Mouse (Mus musculus) gonadal fat pad, adult 2 months (tissue): ENCODE results near the gene Ctbs. TPM values are rescaled to one million over a fixed set of nuclear protein-coding genes. Genes with fewer than 3 reads are reported as not detected.
"Not testable (repeated sequence)": the region's sequence is repeated elsewhere in the genome, so short reads cannot be mapped to it uniquely, and the experiment has no call there.

Experiments
- DNase-seq: peaks from one replicate; pipeline ENCODE4 v3.0.0-alpha.2; 2012; ENCODE audit warnings: low read depth
- polyA plus RNA-seq: library from polyadenylated mRNA; depleted of rRNA; stranded (reverse); fragments of >200 nt; gene quantifications from 2 replicates; pipeline ENCODE4 v1.2.3, GENCODE M21; 2012; rRNA removed

The Ctbs gene
- 7.3 and 8.5 TPM in 2 replicates for polyA plus RNA-seq

DNA sequence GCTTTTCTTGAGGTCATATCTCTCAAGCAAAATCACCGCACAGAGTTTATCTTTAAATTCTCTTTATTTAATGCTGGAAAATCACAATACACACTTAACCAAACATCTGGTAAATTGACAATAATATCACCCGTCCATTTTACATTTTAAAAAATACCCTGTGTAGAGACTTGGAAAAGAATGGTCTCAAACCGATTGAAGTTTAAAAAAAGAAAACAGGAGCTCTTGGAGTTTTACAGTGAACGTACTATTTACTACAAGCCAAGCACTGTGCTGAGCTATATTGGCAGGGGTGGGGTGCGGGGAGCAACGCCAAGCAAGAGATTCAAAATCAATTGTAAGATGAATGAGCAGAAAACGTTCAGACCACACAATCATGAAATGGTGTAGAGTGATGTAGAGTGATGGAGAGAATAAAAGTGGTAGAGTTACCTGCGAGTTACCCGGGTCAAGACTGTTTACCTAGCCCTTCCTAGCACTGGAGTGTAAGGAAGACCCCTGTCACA lies at the start of gene Ctbs:
Gene Ctbs (plus strand): TSS at position 51 of the 506 bp plus-strand sequence.
- DNase-seq: no peak

DNA sequence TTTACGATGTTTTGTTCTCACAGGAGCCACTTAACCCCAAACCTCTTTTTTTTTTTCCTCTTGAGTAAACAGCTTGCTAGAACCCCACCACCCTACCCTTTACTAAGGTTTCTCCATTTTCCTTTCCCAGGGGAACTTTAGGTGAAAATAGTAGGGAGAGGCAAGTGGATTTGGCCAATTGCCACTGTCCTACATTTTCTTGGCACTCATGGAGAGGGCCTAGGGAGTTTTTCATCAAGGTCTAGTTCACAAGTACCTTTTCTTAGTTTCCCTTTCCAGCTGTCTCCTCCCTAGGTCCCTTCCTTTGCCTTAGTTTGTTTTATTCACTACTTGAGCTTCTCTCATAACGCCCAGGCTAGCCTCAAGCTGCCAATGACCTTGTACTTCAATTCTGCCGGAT lies 45.8 kb upstream of the Ctbs start:
- no peak for DNase-seq

DNA sequence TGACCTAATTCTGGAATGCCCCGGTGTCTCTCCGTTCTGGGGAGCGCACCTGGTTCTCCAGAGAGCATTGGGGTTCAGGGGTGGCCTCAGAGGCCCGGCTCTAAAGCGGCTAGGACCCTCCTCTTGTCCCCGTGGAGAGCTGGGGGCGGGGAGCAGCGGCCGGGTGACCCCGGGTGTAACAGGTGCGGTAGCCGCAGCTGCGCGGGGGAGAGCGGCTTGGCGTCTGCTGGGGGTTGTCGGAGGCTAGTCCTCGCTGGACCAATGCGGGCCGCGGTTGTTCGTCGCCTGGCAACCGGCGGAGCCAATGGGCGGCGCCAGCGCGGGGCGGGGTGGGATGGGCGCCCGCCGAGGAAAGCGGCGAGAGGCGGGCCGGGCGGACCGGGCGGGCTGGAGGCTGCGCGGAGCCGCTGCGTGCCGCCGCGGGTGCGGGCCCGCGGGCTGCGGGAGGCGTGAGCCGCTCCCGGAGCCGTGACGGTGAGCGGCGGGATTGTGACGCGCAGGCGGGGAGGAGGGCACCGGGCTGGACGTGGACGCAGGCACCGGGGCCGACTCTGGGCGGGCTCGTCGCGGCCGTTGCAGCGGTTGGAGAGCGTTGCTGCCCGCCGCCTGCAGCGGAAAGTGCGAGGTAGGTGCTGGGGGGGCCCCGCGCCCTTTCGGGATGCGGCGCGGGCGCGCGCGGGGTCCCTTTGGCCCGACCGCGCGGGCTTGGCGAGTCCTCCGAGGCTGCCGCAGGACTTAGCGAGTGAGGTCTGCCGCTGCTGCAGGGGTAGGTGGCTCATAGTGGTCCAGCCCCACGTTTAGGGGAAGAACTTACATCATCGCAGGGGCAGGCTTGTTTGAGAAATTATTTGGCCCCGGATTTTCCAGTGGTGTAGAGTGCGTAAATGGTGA lies 45.0 kb upstream of the Ctbs start, which contains the start of gene Ssx2ip:
Gene Ssx2ip (plus strand): TSS at position 332 of the 891 bp plus-strand sequence.
- DNase-seq: no peak

GRCm38 (mm10) chr3:146405213-146406006 lies 44.2 kb upstream of the Ctbs start:
- DNase-seq: no peak

DNA sequence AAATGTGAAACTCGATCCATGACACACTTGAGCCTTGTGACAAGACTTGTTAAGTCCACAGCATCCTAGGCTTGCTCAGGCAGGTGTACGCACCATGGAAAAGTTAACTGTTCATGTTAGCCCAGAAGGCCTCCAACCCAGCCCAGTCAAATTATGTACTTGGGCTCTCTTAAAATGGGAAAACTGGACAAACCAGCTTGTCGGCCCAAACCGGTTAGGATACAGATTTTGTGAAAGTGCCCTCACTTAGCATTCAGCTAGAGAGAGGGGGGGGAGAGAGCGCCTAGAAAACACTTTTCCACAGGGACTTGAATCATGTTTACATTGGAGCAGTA lies 43.6 kb upstream of the Ctbs start:
- DNase-seq: peak; percentile 74

DNA sequence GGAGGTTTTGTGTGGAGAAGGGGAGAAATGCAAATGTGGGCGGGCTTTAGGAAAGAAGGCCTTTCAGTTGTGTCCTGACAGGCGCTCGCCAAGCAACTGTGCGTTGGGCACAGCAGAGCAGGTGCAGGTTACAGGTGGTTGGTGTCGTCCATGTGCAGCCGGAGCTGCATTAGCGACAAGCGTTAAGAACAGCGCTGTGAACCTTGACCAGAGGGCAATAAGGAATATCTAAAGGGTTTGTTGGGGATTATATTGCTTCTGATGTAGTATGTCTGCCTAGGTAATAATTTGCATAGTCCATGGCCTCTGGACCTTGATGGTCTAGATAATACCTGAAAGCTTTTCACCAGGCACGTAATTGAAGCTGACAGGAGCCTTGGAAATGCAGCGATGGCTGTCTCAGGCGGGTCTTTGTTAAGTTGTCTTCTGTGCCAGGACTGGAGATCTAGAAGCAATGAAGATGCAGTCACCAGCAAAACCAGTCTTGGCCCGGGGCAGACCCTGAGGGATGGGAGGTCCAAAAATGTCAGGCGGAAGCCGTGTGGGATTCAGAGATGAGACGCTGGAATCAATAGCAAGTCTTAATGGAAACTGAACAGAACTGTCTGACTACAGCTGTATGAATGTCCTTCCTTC lies 42.4 kb upstream of the Ctbs start:
- DNase-seq: no peak

DNA sequence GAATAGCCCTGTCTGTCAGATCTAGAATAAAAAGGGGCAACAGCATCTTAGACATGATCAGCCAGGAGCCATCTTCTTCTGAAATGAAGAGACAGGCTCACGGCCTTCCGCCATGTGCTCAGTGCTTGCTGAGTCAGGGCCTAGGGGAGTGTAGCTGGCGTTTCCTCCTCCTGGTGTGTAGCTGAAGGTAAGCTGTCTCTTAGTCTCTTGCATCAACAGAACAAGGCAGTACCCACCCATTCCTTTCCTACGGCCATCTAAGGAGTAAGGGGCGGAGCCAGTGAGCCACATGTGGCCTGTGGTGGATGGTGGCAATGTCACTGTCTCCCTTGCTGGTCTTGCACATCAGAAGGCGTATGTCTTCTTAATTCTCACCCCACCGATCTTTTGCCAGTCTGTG lies 39.5 kb upstream of the Ctbs start:
- no peak for DNase-seq

- DNase-seq: no peak
These were observed 37.6 kb upstream of the Ctbs start for GRCm38 (mm10) chr3:146412008-146412407.

DNA sequence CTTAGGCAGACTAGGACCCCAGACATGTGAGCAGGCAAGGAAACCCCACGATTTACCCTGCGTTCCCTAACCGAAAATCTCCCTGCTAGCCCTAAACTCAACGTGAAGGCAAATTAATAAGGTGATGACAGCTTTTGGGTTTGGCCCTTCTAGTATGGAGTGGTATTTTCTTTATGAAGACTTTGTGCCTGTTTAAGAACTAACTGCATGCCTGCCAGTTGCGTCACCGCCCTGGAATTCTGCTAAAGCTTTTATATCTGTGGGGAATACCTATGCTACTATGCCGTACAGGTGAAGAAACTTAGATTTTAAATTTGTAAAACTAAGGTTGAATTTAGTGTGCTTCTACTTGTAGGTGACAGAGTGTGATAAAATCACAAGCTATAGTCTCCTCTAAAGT lies 37.1 kb upstream of the Ctbs start:
- no peak for DNase-seq

GRCm38 (mm10) chr3:146413016-146413415 lies 36.6 kb upstream of the Ctbs start:
- no peak for DNase-seq

GRCm38 (mm10) chr3:146413992-146414391 lies 35.6 kb upstream of the Ctbs start:
- no peak for DNase-seq

GRCm38 (mm10) chr3:146414555-146414954 lies 35.0 kb upstream of the Ctbs start:
- DNase-seq: no peak

DNA sequence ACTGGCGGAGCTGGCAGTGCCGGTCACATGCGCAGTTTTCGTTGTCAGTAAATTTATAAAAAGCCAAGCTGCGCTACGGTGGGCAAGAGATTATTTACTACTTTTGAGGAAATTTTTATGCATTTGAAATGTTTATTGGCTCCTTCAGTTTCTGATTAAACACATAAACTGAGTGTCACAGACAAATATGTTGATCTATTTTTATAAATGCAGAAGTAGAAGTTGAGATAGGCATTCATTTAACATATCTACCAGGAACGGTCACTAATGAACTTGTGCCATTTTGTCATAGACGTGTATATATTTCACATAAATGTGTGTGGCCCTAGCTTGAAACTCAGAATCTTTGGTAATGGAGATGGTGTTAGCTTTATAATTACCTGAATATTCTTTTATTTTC lies 31.7 kb upstream of the Ctbs start:
- DNase-seq: no peak

DNA sequence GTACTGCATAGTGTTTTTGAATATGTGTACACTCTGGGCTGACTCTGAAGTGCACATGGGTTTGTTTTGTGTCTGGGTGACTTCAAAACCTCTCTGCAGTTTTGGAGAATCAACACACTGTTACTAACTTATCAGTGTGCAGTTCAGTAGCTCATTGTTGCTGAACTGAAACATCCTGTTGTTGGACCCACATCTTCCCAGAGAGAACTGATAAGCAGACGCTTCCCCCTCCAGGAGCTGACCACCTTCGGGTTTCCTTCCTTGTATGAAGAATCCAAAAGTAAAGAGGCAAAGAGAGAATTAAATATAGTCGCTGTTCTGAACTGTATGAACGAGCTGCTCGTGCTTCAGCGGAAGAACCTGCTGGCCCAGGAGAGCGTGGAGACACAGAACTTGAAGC lies 30.7 kb upstream of the Ctbs start:
- no peak for DNase-seq

DNA sequence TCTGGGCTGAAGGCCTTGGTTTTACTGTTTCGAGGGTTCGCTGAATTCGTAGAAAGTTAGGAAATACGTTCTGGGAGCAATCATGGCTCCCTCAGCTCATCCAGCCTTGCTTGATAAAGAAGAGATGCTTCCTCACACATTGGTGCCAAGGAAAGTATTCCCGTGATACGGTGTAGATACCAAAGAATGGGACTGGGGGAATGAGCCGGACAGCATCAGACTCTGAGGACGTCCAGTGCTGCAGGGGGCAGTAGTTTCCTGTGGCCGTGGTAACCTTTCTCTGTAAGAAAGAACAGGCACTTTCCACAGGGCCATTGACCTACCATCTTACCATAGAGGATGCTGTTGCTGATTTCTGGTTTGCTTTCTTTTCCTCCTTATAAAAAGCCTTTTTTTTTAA lies 30.1 kb upstream of the Ctbs start:
- DNase-seq: no peak

- no peak for DNase-seq
These were observed 29.5 kb upstream of the Ctbs start for GRCm38 (mm10) chr3:146419992-146420537.

DNA sequence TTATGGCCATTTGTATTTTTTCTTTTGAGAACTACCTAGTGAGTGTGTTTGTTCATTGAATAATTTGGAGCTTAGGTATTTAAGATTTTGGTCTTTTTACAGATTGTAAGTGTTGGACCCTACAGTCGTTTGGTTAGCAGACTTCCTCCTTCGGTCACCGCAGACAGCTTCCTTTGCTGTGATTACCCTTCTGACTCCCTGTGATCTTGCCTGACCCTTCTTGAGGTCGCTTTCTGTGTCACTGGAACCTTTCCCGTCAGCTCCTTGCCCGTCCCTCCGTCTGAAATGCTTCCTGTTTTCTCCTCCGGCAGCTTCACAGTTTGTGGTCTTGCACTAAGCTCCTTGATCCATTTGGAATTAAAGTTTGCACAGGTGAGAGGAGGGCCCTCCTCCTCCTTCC lies 27.8 kb upstream of the Ctbs start:
- no peak for DNase-seq

DNA sequence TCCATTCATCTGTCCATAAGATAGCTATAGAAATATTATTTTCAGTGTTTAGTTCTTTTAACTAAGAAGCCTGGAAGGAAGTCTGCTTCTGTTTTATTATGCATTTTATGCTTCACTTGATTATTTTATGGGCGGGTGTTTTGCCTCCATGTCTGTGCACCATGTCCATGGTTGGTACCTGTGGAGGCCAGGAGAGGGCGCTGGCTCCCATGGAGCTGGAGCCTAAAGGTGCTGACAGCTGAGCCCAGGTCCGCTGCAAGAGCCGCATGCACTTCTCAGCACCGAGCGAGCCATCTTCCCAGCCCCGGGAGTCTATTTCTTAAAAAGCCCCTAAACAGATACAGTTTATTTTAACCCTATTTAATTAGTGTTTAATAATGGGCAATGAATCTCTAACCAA lies 25.9 kb upstream of the Ctbs start:
- no peak for DNase-seq

DNA sequence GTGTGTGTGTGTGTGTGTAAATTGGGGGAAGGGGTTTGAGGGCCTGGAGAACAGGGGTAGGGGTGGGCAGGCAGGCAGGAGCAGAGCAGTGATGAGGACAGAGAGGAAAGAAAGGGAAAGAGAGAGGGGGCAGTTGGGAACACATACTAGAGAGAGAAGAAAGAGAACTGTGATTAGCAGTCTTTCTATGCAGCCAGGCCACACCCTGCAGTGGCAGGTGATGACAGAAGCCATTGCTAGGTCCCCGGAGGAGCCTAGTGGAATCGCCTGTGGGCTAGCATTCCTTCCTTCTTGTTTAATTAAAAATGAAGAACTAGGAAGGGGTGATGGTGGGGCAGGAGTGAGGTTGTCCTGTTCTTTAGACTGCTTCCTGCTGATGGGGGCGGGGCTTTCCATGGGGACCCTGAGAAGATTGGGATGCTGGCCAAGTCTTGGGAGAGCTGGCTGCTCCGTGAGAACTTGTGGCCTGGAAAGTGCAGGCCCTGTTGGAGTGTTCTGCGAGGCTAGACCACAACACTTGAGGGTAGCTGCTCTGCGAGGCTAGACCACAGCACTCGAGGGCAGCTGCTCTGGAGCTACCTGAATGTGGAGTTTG lies 25.2 kb upstream of the Ctbs start:
- no peak for DNase-seq

- DNase-seq: no peak
These were observed 23.7 kb upstream of the Ctbs start for GRCm38 (mm10) chr3:146425902-146426301.

DNA sequence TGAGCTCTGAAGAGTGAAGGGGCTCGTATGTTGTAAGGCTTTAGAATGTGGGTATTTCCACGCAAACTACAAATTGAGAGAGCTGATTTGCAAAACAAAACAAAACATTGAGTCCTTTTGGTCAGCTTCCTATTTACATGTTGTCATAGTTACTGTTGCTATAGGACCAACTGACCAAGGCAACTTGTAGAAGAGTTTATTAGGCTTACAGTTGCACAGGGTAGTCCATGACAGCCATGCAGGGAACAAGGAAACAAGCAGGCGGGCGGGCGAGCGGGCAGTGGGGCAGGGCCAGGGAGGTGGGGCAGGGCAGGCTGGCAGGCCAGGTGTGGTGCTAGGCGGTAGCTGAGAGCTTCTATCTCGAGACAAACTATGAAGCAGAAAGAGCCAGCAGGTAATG lies 23.1 kb upstream of the Ctbs start:
- DNase-seq: no peak

DNA sequence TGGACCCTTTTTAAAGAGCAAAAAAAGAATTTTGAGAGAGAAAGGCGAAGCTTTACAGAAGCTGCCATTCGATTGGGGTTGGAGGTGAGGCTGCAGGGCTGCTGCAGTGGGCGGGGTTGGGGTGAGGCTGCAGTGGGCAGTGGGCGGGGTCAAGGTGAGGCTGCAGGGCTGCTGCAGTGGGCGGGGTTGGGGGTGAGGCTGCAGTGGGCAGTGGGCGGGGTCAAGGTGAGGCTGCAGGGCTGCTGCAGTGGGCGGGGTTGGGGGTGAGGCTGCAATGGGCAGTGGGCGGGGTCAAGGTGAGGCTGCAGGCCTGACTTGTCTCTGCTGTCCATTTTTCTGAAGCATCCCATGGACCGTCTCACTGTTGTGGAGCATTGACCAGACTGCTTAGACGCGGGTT lies 16.5 kb upstream of the Ctbs start:
- DNase-seq: not testable (repeated sequence)
